Mouse (Mus musculus): Measurements from ENCODE around the gene Spo11. TPM values are rescaled to one million over a fixed set of nuclear protein-coding genes. Genes with fewer than 3 reads are reported as not detected.
A peak's percentile ranks its signal among the peaks of the same experiment; 100 is the strongest.

Gene Spo11
- polyA plus RNA-seq, 1 experiment, result 0.70 TPM

DNA sequence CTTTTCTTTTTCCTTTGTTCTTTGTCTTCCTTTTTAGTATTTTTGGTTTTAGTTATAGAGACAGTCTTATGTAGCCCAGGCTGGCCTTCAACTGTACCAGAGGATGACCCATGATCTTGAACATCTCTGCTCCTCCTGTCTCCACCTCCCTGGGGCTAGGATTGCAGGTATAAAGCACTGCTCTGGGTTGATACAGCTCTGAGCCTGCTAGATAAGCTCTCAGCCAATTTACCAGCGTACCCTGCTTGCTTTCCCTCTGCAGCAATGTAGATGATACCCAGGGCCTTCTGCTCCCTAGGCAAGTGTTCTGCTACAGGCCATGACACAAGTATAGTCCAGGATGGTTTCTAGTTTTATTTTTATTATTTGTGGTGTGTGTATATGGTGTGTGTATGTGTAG lies 64.4 kb downstream of the Spo11 start:
- TF ChIP-seq POLR2A (IDR thresholded peaks at IDR 0.05; ENCODE audit: borderline replicate concordance, control insufficient read depth, low read depth, low read length) (no peak), CTCF (IDR thresholded peaks at IDR 0.05; ENCODE audit: control insufficient read depth, insufficient read depth, low read length) (no peak)
- H3K4me1 ChIP-seq (ENCODE audit: control insufficient read depth, insufficient read depth, low read length), result peaks cover 19% of the 10 kb centered on the region
- H3K4me3 ChIP-seq (replicated peaks; ENCODE audit: control insufficient read depth, low read depth, low read length), result no peak overlapping the region
- WGBS, result 60% methylated on average over 1 of the region's 1 CpGs
- no peak overlapping the region for H3K27ac ChIP-seq (ENCODE audit: control insufficient read depth, insufficient read depth, low read depth, low read length, poor library complexity)

DNA sequence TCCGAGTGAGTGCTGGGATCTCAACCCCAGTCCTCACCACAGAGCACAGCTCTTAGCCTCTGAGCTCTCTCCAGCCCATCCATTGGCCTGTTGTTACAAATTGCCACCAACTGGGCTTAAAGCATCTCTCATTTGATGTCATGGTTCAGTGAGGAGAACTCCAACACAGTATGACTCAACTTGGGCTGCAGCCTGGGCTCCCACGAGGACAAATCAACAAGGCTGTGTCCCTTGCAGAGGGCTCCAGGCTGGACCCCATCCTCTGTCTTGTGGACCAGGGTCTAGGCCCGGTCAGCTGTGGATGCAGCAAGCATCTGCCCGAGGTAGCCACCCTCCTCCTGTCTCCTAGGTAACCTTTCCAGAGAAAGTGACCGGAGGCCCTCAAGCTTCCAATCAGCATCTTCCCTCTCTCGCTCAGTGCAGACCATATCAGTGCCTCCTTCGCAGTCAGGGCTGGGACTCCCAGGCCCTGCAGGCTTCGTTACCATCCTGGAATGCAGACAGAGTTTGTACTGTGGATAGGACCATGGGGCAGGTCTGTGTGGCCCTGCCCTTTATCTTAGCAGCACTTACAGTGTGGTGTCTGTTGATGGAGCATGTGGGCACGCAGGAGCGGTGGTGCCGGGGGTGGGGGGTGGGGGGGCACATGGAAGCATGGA lies 65.1 kb downstream of the Spo11 start:
- H3K4me3 ChIP-seq (replicated peaks; ENCODE audit: control insufficient read depth, low read depth, low read length), result no peak overlapping the region
- peak overlapping the region; percentile 4; the same call in 1 of the 2 replicates for H3K27ac ChIP-seq (ENCODE audit: control insufficient read depth, insufficient read depth, low read depth, low read length, poor library complexity)
- 81% methylated on average over 11 of the region's 11 CpGs for WGBS
- no peak for TF ChIP-seq POLR2A (IDR thresholded peaks at IDR 0.05; ENCODE audit: borderline replicate concordance, control insufficient read depth, low read depth, low read length)
- TF ChIP-seq CTCF (IDR thresholded peaks at IDR 0.05; ENCODE audit: control insufficient read depth, insufficient read depth, low read length), result no peak
- H3K4me1 ChIP-seq (ENCODE audit: control insufficient read depth, insufficient read depth, low read length), result peaks cover 20% of the 10 kb centered on the region

Other genes starting within 250 kb of the Spo11 start
- gene Bmp7, start 37.4 kb upstream of the Spo11 start, polyA plus RNA-seq (2011; ENCODE audit: insufficient read depth, insufficient read length, low replicate concordance, missing spikeins), result 0.55 TPM in 1 of 2 replicates, not detected in the other
- gene Rae1, start 22.4 kb downstream of the Spo11 start, polyA plus RNA-seq (2011; ENCODE audit: insufficient read depth, insufficient read length, low replicate concordance, missing spikeins), result 55.2 and 61.5 TPM in 2 replicates
- 204 and 219 TPM in 2 replicates for gene Rbm38, start 42.8 kb downstream of the Spo11 start, polyA plus RNA-seq (2011; ENCODE audit: insufficient read depth, insufficient read length, low replicate concordance, missing spikeins)
- gene Ctcfl, start 141.8 kb downstream of the Spo11 start, polyA plus RNA-seq (2011; ENCODE audit: insufficient read depth, insufficient read length, low replicate concordance, missing spikeins), result not detected in 2 replicates
- 4.9 and 16.4 TPM in 2 replicates for gene Pck1, start 175.3 kb downstream of the Spo11 start, polyA plus RNA-seq (2011; ENCODE audit: insufficient read depth, insufficient read length, low replicate concordance, missing spikeins)
- gene Zbp1, start 241.2 kb downstream of the Spo11 start, polyA plus RNA-seq (2011; ENCODE audit: insufficient read depth, insufficient read length, low replicate concordance, missing spikeins), result 8.1 and 9.1 TPM in 2 replicates